Mouse (Mus musculus): ENCODE measurements at regions not wholly inside any gene's neighbourhood (a gene's known extent, or its start where the extent isn't known, plus 50 kb on each side); places are given as distances from the start of the nearest gene placed in this dataset.

DNA sequence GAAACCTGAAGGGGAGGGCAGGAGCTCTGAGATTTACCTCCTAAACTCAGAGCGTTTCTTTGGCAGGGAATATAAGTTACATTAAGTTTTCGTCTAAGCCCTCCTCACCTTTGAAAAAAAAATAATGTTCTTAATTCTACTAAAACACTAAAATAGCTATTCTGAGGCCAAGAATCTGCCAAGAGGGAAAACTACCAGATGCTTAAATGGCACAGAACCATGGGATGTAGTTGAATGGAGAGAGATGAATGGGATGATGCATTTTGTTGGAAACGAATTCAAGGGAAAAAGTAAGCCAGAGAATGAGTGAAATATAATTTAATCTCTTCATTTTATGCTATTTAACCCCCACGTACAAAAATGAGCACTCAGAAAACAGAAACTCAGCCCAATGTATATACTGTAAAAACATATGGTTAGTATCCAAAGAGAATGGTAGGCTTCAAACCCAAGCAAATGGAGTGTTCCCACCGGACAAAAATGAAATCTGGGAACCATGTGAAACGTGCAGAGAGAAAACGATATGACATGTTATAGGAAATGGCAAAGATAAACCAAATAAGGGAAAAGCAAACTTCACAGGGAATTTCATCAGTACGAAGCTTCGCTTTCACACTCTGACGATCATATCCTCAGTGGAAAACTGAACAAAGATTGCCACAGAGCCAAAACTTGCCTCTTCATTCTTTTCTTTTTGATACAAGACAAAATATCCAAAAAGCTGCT lies 631.2 kb downstream of the Flrt2 start:
- TF ChIP-seq FLI1 (IDR thresholded peaks at IDR 0.05; ENCODE audit: low read length) (no peak), GATA1 (IDR thresholded peaks at IDR 0.05; ENCODE audit: borderline replicate concordance, low read length) (no peak)
- Histone ChIP-seq H3K27me3 (replicated peaks) (no peaks in the 10 kb centered on the region), H3K36me3 (replicated peaks; ENCODE audit: low read length) (no peaks in the 10 kb centered on the region), H3K4me1 (no peaks in the 10 kb centered on the region), H3K9me3 (no peaks in the 10 kb centered on the region), H3K4me3 (replicated peaks) (no peak overlapping the region)

GRCm38 (mm10) chr12:96351143-96351542 lies 659.1 kb downstream of the Flrt2 start:
- TF ChIP-seq FLI1 (IDR thresholded peaks at IDR 0.05; ENCODE audit: low read length) (no peak), GATA1 (IDR thresholded peaks at IDR 0.05; ENCODE audit: borderline replicate concordance, low read length) (no peak)
- Histone ChIP-seq H3K9me3 (no peaks in the 10 kb centered on the region), H3K36me3 (replicated peaks; ENCODE audit: low read length) (no peaks in the 10 kb centered on the region), H3K4me1 (no peaks in the 10 kb centered on the region), H3K27me3 (replicated peaks) (no peaks in the 10 kb centered on the region), H3K4me3 (replicated peaks) (no peak overlapping the region)

- H3K27me3 ChIP-seq (replicated peaks), result no peaks in the 10 kb centered on the region
- no peak overlapping the region for H3K4me3 ChIP-seq (replicated peaks)
- no peaks in the 10 kb centered on the region for H3K9me3 ChIP-seq
- no peaks in the 10 kb centered on the region for H3K4me1 ChIP-seq
- no peaks in the 10 kb centered on the region for H3K36me3 ChIP-seq (replicated peaks; ENCODE audit: low read length)
- no peak for TF ChIP-seq GATA1 (IDR thresholded peaks at IDR 0.05; ENCODE audit: borderline replicate concordance, low read length)
- no peak for TF ChIP-seq FLI1 (IDR thresholded peaks at IDR 0.05; ENCODE audit: low read length)
Measured at GRCm38 (mm10) chr12:96378924-96379323, 686.9 kb downstream of the Flrt2 start.

DNA sequence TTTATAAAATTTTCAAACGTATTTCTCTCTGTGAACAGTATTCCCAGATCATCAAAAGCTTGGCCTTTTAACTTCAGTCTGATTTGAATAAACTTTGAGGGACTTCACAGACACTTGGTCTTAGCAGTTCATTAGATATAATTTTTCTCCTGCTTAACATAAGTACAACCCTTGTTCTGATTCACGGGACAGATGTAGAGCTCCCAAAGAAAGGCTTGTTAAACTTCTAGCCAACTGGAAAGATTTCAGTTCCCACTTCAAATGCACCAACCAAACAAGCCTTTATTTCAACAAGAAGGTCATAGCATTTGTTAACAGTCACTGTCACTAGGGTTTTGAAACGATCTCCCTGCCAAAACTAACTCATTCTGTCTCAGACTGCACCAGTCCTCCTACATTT lies 727.1 kb downstream of the Flrt2 start:
- Histone ChIP-seq H3K9me3 (no peaks in the 10 kb centered on the region), H3K4me1 (no peaks in the 10 kb centered on the region), H3K4me3 (replicated peaks) (no peak overlapping the region), H3K27me3 (replicated peaks) (no peaks in the 10 kb centered on the region), H3K36me3 (replicated peaks; ENCODE audit: low read length) (no peaks in the 10 kb centered on the region)
- TF ChIP-seq FLI1 (IDR thresholded peaks at IDR 0.05; ENCODE audit: low read length) (no peak), GATA1 (IDR thresholded peaks at IDR 0.05; ENCODE audit: borderline replicate concordance, low read length) (no peak)

GRCm38 (mm10) chr12:96419567-96419966 lies 727.5 kb downstream of the Flrt2 start:
- Histone ChIP-seq H3K4me1 (no peaks in the 10 kb centered on the region), H3K9me3 (no peaks in the 10 kb centered on the region), H3K36me3 (replicated peaks; ENCODE audit: low read length) (no peaks in the 10 kb centered on the region), H3K27me3 (replicated peaks) (no peaks in the 10 kb centered on the region), H3K4me3 (replicated peaks) (no peak overlapping the region)
- TF ChIP-seq GATA1 (IDR thresholded peaks at IDR 0.05; ENCODE audit: borderline replicate concordance, low read length), result no peak
- TF ChIP-seq FLI1 (IDR thresholded peaks at IDR 0.05; ENCODE audit: low read length), result no peak

DNA sequence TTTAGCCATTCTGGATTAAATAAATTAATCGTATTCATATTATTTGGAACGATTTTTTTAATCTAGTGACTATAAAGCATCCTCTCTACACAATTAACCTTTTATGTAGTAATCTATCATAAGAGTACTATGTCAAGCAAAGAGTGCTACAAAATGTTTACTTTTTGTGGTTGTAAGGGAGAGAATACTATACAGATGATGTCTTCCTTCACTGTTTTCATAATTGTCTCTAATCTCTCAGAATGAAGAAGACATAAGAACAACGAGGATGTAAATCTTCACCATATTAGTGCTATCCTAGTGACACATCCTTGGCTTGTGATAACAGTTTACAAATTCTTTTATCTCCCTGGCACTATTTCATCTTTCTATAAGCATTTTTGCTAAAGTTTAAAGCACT lies 735.6 kb downstream of the Flrt2 start:
- Histone ChIP-seq H3K9me3 (no peaks in the 10 kb centered on the region), H3K4me3 (replicated peaks) (no peak overlapping the region), H3K27me3 (replicated peaks) (no peaks in the 10 kb centered on the region), H3K36me3 (replicated peaks; ENCODE audit: low read length) (no peaks in the 10 kb centered on the region), H3K4me1 (no peaks in the 10 kb centered on the region)
- no peak for TF ChIP-seq GATA1 (IDR thresholded peaks at IDR 0.05; ENCODE audit: borderline replicate concordance, low read length)
- TF ChIP-seq FLI1 (IDR thresholded peaks at IDR 0.05; ENCODE audit: low read length), result no peak

DNA sequence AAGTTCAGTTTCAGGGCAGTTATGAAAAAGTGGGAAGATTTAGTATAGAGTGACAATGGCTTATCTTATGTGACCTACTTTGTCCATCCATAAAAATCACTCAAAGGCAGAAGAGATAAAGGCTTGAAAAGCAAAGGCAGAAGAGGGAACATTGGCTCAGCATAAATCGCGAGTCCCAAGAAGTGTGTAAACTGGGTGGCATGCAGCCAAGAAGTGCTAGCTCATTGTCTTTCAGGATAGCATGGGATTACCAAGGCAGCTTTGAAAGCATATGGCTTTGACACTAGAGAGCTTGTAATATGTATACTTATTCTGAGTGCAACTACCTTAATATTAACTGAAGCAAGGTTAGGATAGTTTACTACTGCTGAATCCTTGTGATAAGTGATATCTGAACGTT lies 750.5 kb downstream of the Flrt2 start:
- H3K9me3 ChIP-seq, result no peaks in the 10 kb centered on the region
- TF ChIP-seq FLI1 (IDR thresholded peaks at IDR 0.05; ENCODE audit: low read length), result no peak
- no peak for TF ChIP-seq GATA1 (IDR thresholded peaks at IDR 0.05; ENCODE audit: borderline replicate concordance, low read length)
- H3K4me1 ChIP-seq, result no peaks in the 10 kb centered on the region
- no peak overlapping the region for H3K4me3 ChIP-seq (replicated peaks)
- no peaks in the 10 kb centered on the region for H3K36me3 ChIP-seq (replicated peaks; ENCODE audit: low read length)
- H3K27me3 ChIP-seq (replicated peaks), result no peaks in the 10 kb centered on the region

- TF ChIP-seq FLI1 (IDR thresholded peaks at IDR 0.05; ENCODE audit: low read length) (no peak), GATA1 (IDR thresholded peaks at IDR 0.05; ENCODE audit: borderline replicate concordance, low read length) (no peak)
- Histone ChIP-seq H3K4me1 (no peaks in the 10 kb centered on the region), H3K27me3 (replicated peaks) (no peaks in the 10 kb centered on the region), H3K9me3 (no peaks in the 10 kb centered on the region), H3K36me3 (replicated peaks; ENCODE audit: low read length) (no peaks in the 10 kb centered on the region), H3K4me3 (replicated peaks) (no peak overlapping the region)
Measured at GRCm38 (mm10) chr12:96453374-96453773, 761.3 kb downstream of the Flrt2 start.

DNA sequence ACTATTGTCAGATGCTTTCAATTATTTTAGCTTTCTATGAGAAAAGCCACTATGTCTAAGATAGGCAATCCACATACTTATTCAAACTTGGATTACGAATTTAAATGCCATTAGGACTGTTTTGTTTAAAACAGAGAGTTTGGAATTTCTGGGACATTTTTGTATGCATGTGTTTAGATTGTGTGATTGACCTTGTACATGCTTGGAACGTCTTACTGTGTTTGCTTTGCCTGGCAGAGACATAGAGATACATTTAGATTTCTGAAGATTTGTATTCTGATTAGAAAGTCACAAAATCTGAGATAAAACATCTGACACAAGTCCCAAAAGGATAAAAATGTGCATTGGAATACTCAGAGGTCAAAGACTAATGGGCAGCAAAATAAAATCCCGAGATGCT lies 784.3 kb downstream of the Flrt2 start:
- TF ChIP-seq GATA1 (IDR thresholded peaks at IDR 0.05; ENCODE audit: borderline replicate concordance, low read length), result no peak
- TF ChIP-seq FLI1 (IDR thresholded peaks at IDR 0.05; ENCODE audit: low read length), result no peak
- H3K27me3 ChIP-seq (replicated peaks), result no peaks in the 10 kb centered on the region
- H3K9me3 ChIP-seq, result peaks cover 6% of the 10 kb centered on the region
- no peak overlapping the region for H3K4me3 ChIP-seq (replicated peaks)
- no peaks in the 10 kb centered on the region for H3K36me3 ChIP-seq (replicated peaks; ENCODE audit: low read length)
- no peaks in the 10 kb centered on the region for H3K4me1 ChIP-seq

GRCm38 (mm10) chr12:96488448-96488960 lies 796.5 kb downstream of the Flrt2 start:
- H3K4me3 ChIP-seq (replicated peaks), result no peak overlapping the region
- H3K4me1 ChIP-seq, result no peaks in the 10 kb centered on the region
- 0 out of 2 replicates have a peak, but pooled peaks cover 4% of the 10 kb centered on the region for H3K9me3 ChIP-seq
- TF ChIP-seq GATA1 (IDR thresholded peaks at IDR 0.05; ENCODE audit: borderline replicate concordance, low read length) (no peak), FLI1 (IDR thresholded peaks at IDR 0.05; ENCODE audit: low read length) (no peak)
- H3K27me3 ChIP-seq (replicated peaks), result no peaks in the 10 kb centered on the region
- no peaks in the 10 kb centered on the region for H3K36me3 ChIP-seq (replicated peaks; ENCODE audit: low read length)

Measured in megakaryocyte, embryonic 14.5 days (primary cell).